Mouse (Mus musculus): ENCODE results near the gene Wdr90. TPM values are rescaled to one million over a fixed set of nuclear protein-coding genes. Genes with fewer than 3 reads are reported as not detected.

The Wdr90 gene
- polyA plus RNA-seq (2014; fragmentation: Nextera tagmentation; extraction: Ambion mirVana): 18.2 and 19.8 TPM in 2 replicates

- H3K4me3 ChIP-seq (ENCODE audit: low read depth, low read length): peak within 1 kb of the TSS; percentile 63
- no peaks in the 10 kb centered on the region; the same call in 1 of the 2 replicates for H3K36me3 ChIP-seq (ENCODE audit: control insufficient read depth, insufficient read depth, low read length)
- 4% methylated on average over 64 of the region's 65 CpGs for WGBS
- peak; percentile 93 for ATAC-seq (replicated peaks; ENCODE audit: low FRiP score, low TSS enrichment, low read depth)
- peak within 1 kb of the TSS; percentile 75 for H3K9ac ChIP-seq (ENCODE audit: low read length)
- peak within 1 kb of the TSS; percentile 75 for H3K4me2 ChIP-seq (ENCODE audit: low read length)
- DNase-seq (ENCODE audit: low spot score): peak; percentile 86
- H3K4me1 ChIP-seq (replicated peaks; ENCODE audit: control insufficient read depth, insufficient read depth, low read length): peaks cover 9% of the 10 kb centered on the region
- no peaks in the 10 kb centered on the region for H3K9me3 ChIP-seq (ENCODE audit: control insufficient read depth, low read length)
- H3K27ac ChIP-seq (ENCODE audit: low read depth): peak within 1 kb of the TSS; percentile 83
- H3K27me3 ChIP-seq (replicated peaks; ENCODE audit: control insufficient read depth, insufficient read depth, low read length): no peaks in the 10 kb centered on the region
These were observed at the start of gene Wdr90 for GRCm38 (mm10) chr17:25860832-25861703. TSS of gene Wdr90 (minus strand) at chr17:25861501.

GRCm38 (mm10) chr17:25907640-25908039 lies 46.3 kb upstream of the Wdr90 start:
- no peak for ATAC-seq (replicated peaks; ENCODE audit: low FRiP score, low TSS enrichment, low read depth)
- H3K4me3 ChIP-seq (ENCODE audit: low read depth, low read length): no peak overlapping the region
- no peak for DNase-seq (ENCODE audit: low spot score)
- H3K9ac ChIP-seq (ENCODE audit: low read length): no peak overlapping the region
- H3K27me3 ChIP-seq (replicated peaks; ENCODE audit: control insufficient read depth, insufficient read depth, low read length): no peaks in the 10 kb centered on the region
- H3K4me2 ChIP-seq (ENCODE audit: low read length): no peak overlapping the region
- 85% methylated on average over 2 of the region's 2 CpGs for WGBS
- no peak overlapping the region for H3K27ac ChIP-seq (ENCODE audit: low read depth)
- 0 out of 2 replicates have a peak, but pooled peaks cover 4% of the 10 kb centered on the region for H3K36me3 ChIP-seq (ENCODE audit: control insufficient read depth, insufficient read depth, low read length)
- H3K9me3 ChIP-seq (ENCODE audit: control insufficient read depth, low read length): no peaks in the 10 kb centered on the region
- no peaks in the 10 kb centered on the region for H3K4me1 ChIP-seq (replicated peaks; ENCODE audit: control insufficient read depth, insufficient read depth, low read length)

GRCm38 (mm10) chr17:25903061-25903460 lies 41.8 kb upstream of the Wdr90 start:
- H3K27ac ChIP-seq (ENCODE audit: low read depth): no peak overlapping the region
- H3K27me3 ChIP-seq (replicated peaks; ENCODE audit: control insufficient read depth, insufficient read depth, low read length): no peaks in the 10 kb centered on the region
- ATAC-seq (replicated peaks; ENCODE audit: low FRiP score, low TSS enrichment, low read depth): no peak
- H3K9ac ChIP-seq (ENCODE audit: low read length): no peak overlapping the region
- no peaks in the 10 kb centered on the region for H3K9me3 ChIP-seq (ENCODE audit: control insufficient read depth, low read length)
- H3K4me2 ChIP-seq (ENCODE audit: low read length): no peak overlapping the region
- no peaks in the 10 kb centered on the region for H3K36me3 ChIP-seq (ENCODE audit: control insufficient read depth, insufficient read depth, low read length)
- WGBS: 90% methylated on average over 3 of the region's 3 CpGs
- H3K4me1 ChIP-seq (replicated peaks; ENCODE audit: control insufficient read depth, insufficient read depth, low read length): no peaks in the 10 kb centered on the region
- DNase-seq (ENCODE audit: low spot score): no peak
- no peak overlapping the region for H3K4me3 ChIP-seq (ENCODE audit: low read depth, low read length)

- no peak overlapping the region for H3K9ac ChIP-seq (ENCODE audit: low read length)
- ATAC-seq (replicated peaks; ENCODE audit: low FRiP score, low TSS enrichment, low read depth): no peak
- 96% methylated on average over 1 of the region's 1 CpGs for WGBS
These were observed 38.9 kb upstream of the Wdr90 start for GRCm38 (mm10) chr17:25900193-25900592.

GRCm38 (mm10) chr17:25895891-25896290 lies 34.6 kb upstream of the Wdr90 start:
- 58% methylated on average over 12 of the region's 12 CpGs for WGBS
- Histone ChIP-seq H3K9me3 (ENCODE audit: control insufficient read depth, low read length) (no peaks in the 10 kb centered on the region), H3K4me3 (ENCODE audit: low read depth, low read length) (no peak overlapping the region), H3K4me2 (ENCODE audit: low read length) (no peak overlapping the region), H3K9ac (ENCODE audit: low read length) (no peak overlapping the region), H3K4me1 (replicated peaks; ENCODE audit: control insufficient read depth, insufficient read depth, low read length) (no peaks in the 10 kb centered on the region), H3K27me3 (replicated peaks; ENCODE audit: control insufficient read depth, insufficient read depth, low read length) (no peaks in the 10 kb centered on the region), H3K27ac (ENCODE audit: low read depth) (no peak overlapping the region), H3K36me3 (ENCODE audit: control insufficient read depth, insufficient read depth, low read length) (peaks cover 6% of the 10 kb centered on the region)
- ATAC-seq (replicated peaks; ENCODE audit: low FRiP score, low TSS enrichment, low read depth): no peak
- no peak for DNase-seq (ENCODE audit: low spot score)

More at GRCm38 (mm10) chr17:25900193-25900592, 38.9 kb upstream of the Wdr90 start:
- Histone ChIP-seq H3K36me3 (ENCODE audit: control insufficient read depth, insufficient read depth, low read length) (no peaks in the 10 kb centered on the region), H3K27ac (ENCODE audit: low read depth) (no peak overlapping the region), H3K9me3 (ENCODE audit: control insufficient read depth, low read length) (no peaks in the 10 kb centered on the region), H3K4me3 (ENCODE audit: low read depth, low read length) (no peak overlapping the region), H3K4me2 (ENCODE audit: low read length) (no peak overlapping the region), H3K27me3 (replicated peaks; ENCODE audit: control insufficient read depth, insufficient read depth, low read length) (no peaks in the 10 kb centered on the region), H3K4me1 (replicated peaks; ENCODE audit: control insufficient read depth, insufficient read depth, low read length) (no peaks in the 10 kb centered on the region)
- DNase-seq (ENCODE audit: low spot score): no peak

- H3K27ac ChIP-seq (ENCODE audit: low read depth): no peak overlapping the region
- H3K27me3 ChIP-seq (replicated peaks; ENCODE audit: control insufficient read depth, insufficient read depth, low read length): no peaks in the 10 kb centered on the region
- H3K4me3 ChIP-seq (ENCODE audit: low read depth, low read length): no peak overlapping the region
- no peaks in the 10 kb centered on the region for H3K4me1 ChIP-seq (replicated peaks; ENCODE audit: control insufficient read depth, insufficient read depth, low read length)
- peaks cover 8% of the 10 kb centered on the region for H3K36me3 ChIP-seq (ENCODE audit: control insufficient read depth, insufficient read depth, low read length)
- no peaks in the 10 kb centered on the region for H3K9me3 ChIP-seq (ENCODE audit: control insufficient read depth, low read length)
- ATAC-seq (replicated peaks; ENCODE audit: low FRiP score, low TSS enrichment, low read depth) (no peak), DNase-seq (ENCODE audit: low spot score) (no peak)
- WGBS: 29% methylated on average over 2 of the region's 2 CpGs
- H3K9ac ChIP-seq (ENCODE audit: low read length): no peak overlapping the region
- H3K4me2 ChIP-seq (ENCODE audit: low read length): no peak overlapping the region
These were observed 34.1 kb upstream of the Wdr90 start for GRCm38 (mm10) chr17:25895415-25895814.

- no peak overlapping the region for H3K9ac ChIP-seq (ENCODE audit: low read length)
- peaks cover 13% of the 10 kb centered on the region for H3K36me3 ChIP-seq (ENCODE audit: control insufficient read depth, insufficient read depth, low read length)
- peak; percentile 77 for DNase-seq (ENCODE audit: low spot score)
- ATAC-seq (replicated peaks; ENCODE audit: low FRiP score, low TSS enrichment, low read depth): peak; percentile 82
- H3K4me3 ChIP-seq (ENCODE audit: low read depth, low read length): no peak overlapping the region
- 41% methylated on average over 2 of the region's 2 CpGs for WGBS
- H3K27ac ChIP-seq (ENCODE audit: low read depth): no peak overlapping the region
- H3K27me3 ChIP-seq (replicated peaks; ENCODE audit: control insufficient read depth, insufficient read depth, low read length): no peaks in the 10 kb centered on the region
- H3K4me1 ChIP-seq (replicated peaks; ENCODE audit: control insufficient read depth, insufficient read depth, low read length): no peaks in the 10 kb centered on the region
- H3K9me3 ChIP-seq (ENCODE audit: control insufficient read depth, low read length): no peaks in the 10 kb centered on the region
- no peak overlapping the region for H3K4me2 ChIP-seq (ENCODE audit: low read length)
These were observed 32.8 kb upstream of the Wdr90 start for GRCm38 (mm10) chr17:25893975-25894617.

GRCm38 (mm10) chr17:25888837-25889236 lies 27.5 kb upstream of the Wdr90 start:
- 92% methylated on average over 3 of the region's 3 CpGs for WGBS

More at GRCm38 (mm10) chr17:25888837-25889236, 27.5 kb upstream of the Wdr90 start:
- ATAC-seq (replicated peaks; ENCODE audit: low FRiP score, low TSS enrichment, low read depth) (no peak), DNase-seq (ENCODE audit: low spot score) (no peak)
- Histone ChIP-seq H3K27ac (ENCODE audit: low read depth) (no peak overlapping the region), H3K36me3 (ENCODE audit: control insufficient read depth, insufficient read depth, low read length) (peaks cover 38% of the 10 kb centered on the region), H3K9me3 (ENCODE audit: control insufficient read depth, low read length) (no peaks in the 10 kb centered on the region), H3K9ac (ENCODE audit: low read length) (no peak overlapping the region), H3K4me1 (replicated peaks; ENCODE audit: control insufficient read depth, insufficient read depth, low read length) (no peaks in the 10 kb centered on the region), H3K4me2 (ENCODE audit: low read length) (no peak overlapping the region), H3K27me3 (replicated peaks; ENCODE audit: control insufficient read depth, insufficient read depth, low read length) (no peaks in the 10 kb centered on the region), H3K4me3 (ENCODE audit: low read depth, low read length) (no peak overlapping the region)
